ENCODE assay signal across 17 mouse cellular contexts in the genomic region with DNA sequence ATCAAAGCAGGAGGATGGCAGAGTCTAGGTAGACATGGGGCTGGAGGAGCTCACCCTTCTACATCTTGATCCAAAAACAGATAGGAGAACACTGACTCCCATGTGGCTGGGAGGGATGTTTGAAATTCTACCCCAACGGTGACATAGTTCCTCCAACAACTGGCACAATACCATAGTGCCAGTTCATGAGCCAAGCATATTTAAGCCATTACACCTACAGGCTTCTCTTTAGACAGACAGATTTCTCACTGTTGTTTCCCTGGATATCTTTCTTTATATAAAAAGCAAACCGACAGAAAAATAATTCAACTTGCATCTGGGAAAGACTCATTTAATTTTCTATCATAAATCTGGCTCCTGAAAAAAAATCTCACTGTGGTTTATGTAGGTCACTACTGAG.
"Had no signal": no experiment of that assay in that cellular context is flagged by ENCODE, and none has a peak within 500 bp of the region (broad histone marks: within the 10 kb centered on the region; RNA-seq: fewer than 3 reads in every experiment).

No protein-coding gene starts in this region.

- H3K4me1 ChIP-seq: lung, embryonic 15.5 days; megakaryocyte, embryonic 14.5 days; midbrain, embryonic 13.5 days; midbrain, embryonic 15.5 days; neural tube, embryonic 12.5 days; stomach, embryonic 15.5 days had no signal

- H3K36me3 ChIP-seq: lung, embryonic 15.5 days; midbrain, embryonic 13.5 days; midbrain, embryonic 15.5 days; neural tube, embryonic 12.5 days; stomach, embryonic 15.5 days had no signal

- H3K9ac ChIP-seq: liver, postnatal 0 days; lung, embryonic 15.5 days; midbrain, embryonic 13.5 days; midbrain, embryonic 15.5 days; neural tube, embryonic 12.5 days; stomach, embryonic 15.5 days had no signal

- H3K9me3 ChIP-seq: lung, embryonic 15.5 days; megakaryocyte, embryonic 14.5 days; midbrain, embryonic 13.5 days; midbrain, embryonic 15.5 days; neural tube, embryonic 12.5 days; stomach, embryonic 15.5 days had no signal

- H3K4me2 ChIP-seq: lung, embryonic 15.5 days; midbrain, embryonic 11.5 days; midbrain, embryonic 13.5 days; midbrain, embryonic 15.5 days; neural tube, embryonic 12.5 days; stomach, embryonic 15.5 days had no signal

- H3K27me3 ChIP-seq: lung, embryonic 15.5 days; megakaryocyte, embryonic 14.5 days; midbrain, embryonic 13.5 days; midbrain, embryonic 15.5 days; neural tube, embryonic 12.5 days; stomach, embryonic 15.5 days had no signal

- H3K4me3 ChIP-seq: lung, embryonic 15.5 days; megakaryocyte, embryonic 14.5 days; midbrain, embryonic 13.5 days; midbrain, embryonic 15.5 days; neural tube, embryonic 12.5 days; stomach, embryonic 15.5 days had no signal

- DNase-seq: liver, postnatal 0 days; lung, adult 2 months; lung, postnatal 14 days; lung, postnatal 36 days; thymus, adult 18-20 months; thymus, postnatal 14 days; thymus, postnatal 36 days had no signal

- H3K27ac ChIP-seq: lung, embryonic 15.5 days; macrophage; midbrain, embryonic 13.5 days; midbrain, embryonic 15.5 days; neural tube, embryonic 12.5 days; stomach, embryonic 15.5 days; stomach, postnatal 0 days had no signal

- ATAC-seq: liver, postnatal 0 days; lung, postnatal 0 days; midbrain, embryonic 13.5 days; midbrain, embryonic 15.5 days had no signal
